Mouse (Mus musculus) c-Kit-positive CD71-negative TER-119-negative erythroid progenitor cells, embryonic 14.5 days (primary cell): Measurements from ENCODE around the gene Hsd17b2.

Experiments
- DNase-seq: peaks from one replicate; pipeline ENCODE4 v3.0.0-alpha.2; 2013; ENCODE audit warnings: low read depth

Hsd17b2 gene

DNA sequence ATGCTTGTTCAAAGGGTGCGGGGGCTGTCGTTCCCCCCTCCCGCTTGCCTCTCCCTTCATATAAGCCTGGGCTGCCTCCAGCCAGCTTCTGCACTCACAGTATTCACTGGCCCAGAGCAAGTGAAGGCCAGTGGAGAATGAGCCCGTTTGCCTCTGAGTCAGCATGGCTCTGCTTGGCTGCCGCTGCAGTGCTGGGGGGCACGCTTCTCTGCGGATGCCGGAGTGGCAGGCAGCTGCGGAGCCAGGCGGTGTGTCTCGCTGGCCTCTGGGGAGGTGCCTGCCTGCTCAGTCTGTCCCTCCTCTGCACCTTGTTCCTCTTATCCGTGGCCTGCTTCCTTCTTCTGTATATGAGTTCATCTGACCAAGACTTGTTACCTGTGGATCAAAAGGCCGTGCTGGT, at the start of gene Hsd17b2:
Hsd17b2 (plus strand) TSS at position 46 of the 400 bp plus-strand sequence.
- no peak for DNase-seq

GRCm38 (mm10) chr8:117652318-117652717, 49.4 kb upstream of the Hsd17b2 start:
- no peak for DNase-seq

GRCm38 (mm10) chr8:117658990-117659389, 42.7 kb upstream of the Hsd17b2 start:
- DNase-seq, result no peak

DNA sequence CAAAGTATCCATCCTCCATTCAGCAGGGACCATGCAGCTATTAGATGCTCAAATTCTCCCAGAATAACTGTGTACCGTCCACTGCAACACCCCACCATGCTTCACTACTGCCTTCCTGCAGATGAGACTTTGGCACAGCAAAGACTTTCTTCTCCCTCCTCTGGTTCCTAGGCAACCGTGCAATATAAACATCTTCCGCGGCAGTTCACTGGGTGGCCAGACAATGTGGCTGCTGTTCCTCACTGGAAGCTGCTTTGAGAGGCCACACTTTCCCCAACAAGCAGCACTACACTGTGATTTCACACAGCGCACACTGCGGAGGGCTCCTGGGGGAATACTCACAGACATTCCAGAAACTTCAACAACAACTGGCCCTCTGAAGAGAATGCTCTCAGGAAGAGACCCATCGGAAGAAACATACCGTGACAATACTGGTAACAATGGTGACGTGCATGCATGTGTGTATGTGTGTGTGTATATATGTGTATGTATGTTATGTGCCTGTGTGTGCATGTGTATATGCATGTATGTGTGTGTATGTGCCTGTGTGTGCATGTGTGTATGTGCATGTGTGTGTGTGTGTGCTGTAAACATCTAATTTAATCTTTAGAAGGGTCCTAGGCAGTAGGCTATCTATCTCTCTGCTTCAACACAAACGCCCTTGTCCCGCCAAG, 41.2 kb upstream of the Hsd17b2 start:
- DNase-seq, result no peak

DNA sequence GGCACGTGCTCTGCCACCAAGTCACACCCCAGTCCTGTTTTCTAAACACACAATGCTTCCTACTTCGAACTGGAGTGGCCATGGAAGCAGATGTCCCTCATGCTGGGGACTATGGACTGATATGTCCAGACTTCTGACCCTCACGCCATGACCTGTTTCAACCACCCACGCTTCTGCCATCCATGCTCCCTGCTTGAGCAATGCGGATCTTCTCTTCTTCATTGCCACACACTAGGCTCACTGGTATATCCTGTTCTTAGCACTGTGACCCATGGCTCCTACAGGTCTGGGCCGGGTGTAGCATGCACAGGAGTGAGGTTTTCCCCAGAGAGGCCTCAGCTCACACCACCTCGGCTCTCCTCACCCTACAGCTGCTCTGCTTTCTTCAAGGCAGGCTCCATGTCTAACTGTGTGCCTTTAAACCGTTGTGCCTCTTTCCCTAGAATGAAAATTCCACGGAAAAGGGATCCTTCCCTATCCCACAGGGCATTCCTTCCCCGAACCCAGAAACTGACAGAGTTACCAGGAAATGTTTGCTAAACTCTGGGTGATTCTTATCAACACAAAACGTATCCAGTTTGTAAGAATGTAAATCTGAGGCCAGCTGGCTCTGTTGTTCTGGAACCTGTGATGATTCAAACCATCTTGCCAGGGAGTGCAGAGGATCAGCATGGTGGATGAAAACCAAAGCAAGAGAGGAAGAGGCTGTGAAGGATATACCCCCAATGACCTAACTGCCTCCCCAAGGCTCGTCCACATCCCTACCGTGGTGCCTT, 34.2 kb upstream of the Hsd17b2 start:
- no peak for DNase-seq

GRCm38 (mm10) chr8:117670461-117670860, 31.2 kb upstream of the Hsd17b2 start:
- DNase-seq, result no peak

DNA sequence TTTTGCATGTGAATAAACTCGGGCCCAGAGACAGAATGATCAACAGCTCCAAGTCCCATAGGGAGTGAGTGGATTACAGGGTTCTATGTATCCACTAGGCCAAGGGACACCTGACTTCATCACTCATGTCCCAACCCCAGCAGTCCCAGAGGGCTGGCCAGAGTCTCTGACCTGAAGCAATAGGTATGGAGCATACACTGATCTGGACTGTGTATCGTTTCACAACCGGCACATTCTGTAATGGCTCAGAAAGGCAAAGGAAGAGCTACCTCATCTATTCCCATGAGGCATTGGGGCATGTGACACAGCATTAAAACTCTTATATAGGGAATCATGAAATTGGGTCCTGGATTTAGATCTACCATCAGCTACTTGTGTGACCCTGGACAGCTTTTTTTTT, 29.1 kb upstream of the Hsd17b2 start:
- DNase-seq, result no peak

DNA sequence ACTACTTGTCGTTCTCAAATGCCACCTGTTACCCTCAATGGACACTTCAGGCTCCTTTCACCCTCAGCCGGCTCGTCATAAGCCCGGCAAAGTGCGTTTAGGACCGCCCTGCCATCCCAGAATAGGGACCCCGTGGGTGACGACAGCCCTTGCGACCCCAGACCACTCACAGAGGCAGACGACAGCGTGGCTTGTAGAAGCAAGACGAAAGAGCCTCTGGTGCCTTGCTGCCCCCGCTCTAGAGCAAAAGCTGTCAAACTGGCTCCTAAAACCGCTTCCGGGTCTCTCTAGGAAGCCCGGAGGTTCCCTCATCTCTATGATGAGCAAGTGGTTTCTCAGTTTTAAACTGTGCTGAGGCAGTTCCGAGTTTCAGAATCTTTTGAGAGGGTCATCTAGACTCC, 28.3 kb upstream of the Hsd17b2 start, which contains the start of gene Sdr42e1:
Sdr42e1 (minus strand) TSS at position 260 of the 401 bp plus-strand sequence.
- peak; percentile 35 for DNase-seq

- no peak for DNase-seq
Measured at GRCm38 (mm10) chr8:117675171-117675570, 26.5 kb upstream of the Hsd17b2 start.

- DNase-seq, result no peak
Measured at GRCm38 (mm10) chr8:117676460-117676859, 25.2 kb upstream of the Hsd17b2 start.

DNA sequence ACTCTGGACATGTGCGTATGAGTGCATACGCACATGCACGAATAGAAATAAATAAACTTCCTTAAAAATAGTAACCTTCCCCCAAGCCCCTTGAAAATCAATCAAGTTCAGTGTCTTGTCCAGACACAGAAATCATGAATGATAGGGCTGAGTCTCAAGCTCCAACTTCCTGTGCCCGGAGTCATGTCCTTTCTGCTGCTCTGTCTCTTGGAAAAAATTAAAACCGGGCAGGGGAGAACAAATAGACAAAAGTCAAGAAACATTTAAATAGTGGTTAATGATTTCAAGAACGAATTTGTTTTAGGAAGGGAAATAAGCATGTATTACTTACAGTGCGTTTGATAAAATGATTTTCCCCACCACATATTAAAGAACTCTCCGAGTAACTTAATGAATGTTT, 24.7 kb upstream of the Hsd17b2 start:
- no peak for DNase-seq

DNA sequence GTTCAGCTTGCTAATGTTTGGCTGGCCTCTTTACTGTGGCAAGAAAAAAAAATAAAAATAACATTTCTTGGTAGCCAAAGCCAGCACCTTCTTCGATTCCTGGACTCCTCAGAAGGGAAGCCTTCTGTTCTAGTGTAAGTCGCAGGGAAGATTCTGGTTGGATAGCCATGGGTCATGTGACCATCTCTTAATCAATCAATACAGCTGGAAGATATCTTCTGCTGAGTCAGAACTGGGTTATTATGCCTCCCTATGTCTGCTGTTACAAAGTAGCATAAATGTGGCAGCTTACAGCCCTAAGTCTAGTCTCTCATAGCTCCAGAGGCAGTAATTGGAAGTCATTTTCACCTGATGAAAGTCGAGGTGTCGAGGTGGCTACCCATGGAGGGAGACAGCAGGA, 23.1 kb upstream of the Hsd17b2 start:
- DNase-seq, result no peak

DNA sequence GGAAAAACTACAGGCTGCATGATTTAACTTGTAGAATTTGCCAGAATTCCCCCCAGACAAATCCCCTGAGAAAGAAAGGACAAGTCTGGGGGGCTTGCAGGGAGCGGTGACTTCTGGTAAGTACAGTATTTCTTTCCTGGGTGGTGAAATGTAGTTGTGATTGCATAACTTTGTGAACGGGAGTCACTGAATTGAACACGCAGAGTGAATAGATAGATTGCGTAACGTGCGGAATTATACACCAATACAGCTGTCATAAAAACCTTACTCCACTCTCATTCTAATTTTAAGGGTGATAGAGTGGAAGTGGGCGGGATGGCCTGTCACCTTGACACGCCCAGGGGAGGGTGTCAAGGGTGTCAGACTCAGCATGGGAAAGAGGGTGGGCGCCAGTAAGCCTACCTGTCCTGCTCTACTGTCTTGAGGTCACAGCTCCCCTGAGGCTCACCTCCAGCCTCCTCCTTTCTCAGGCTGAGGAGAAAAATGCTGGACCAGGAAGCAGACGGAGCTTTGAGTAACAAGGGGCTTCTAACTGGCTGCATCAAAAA, 17.7 kb upstream of the Hsd17b2 start:
- DNase-seq, result no peak

- no peak for DNase-seq
Measured at GRCm38 (mm10) chr8:117684504-117684903, 17.2 kb upstream of the Hsd17b2 start.

GRCm38 (mm10) chr8:117687890-117688289, 13.8 kb upstream of the Hsd17b2 start:
- no peak for DNase-seq

GRCm38 (mm10) chr8:117692131-117692530, 9.6 kb upstream of the Hsd17b2 start:
- DNase-seq, result no peak

DNA sequence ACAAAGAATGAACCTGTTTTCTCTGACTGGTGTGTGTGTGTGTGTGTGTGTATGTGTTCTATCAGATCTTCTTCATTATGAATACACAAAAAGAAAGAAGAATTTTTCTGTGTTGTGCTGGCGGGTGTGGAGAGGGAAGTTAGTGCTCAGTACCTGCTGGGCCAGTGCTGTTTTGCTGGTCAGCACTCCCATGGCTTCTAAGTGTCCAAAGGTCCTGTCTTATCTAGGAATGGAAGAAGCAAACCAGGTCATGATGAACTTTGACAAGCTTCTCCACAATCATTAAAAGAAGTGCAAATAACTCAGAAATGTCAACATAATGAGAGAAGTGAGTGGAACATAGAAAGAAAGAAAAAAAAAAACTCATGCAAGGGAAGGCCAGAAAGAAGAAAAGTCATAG, 6.1 kb upstream of the Hsd17b2 start:
- DNase-seq, result no peak

GRCm38 (mm10) chr8:117697248-117697647, 4.5 kb upstream of the Hsd17b2 start:
- DNase-seq, result no peak

DNA sequence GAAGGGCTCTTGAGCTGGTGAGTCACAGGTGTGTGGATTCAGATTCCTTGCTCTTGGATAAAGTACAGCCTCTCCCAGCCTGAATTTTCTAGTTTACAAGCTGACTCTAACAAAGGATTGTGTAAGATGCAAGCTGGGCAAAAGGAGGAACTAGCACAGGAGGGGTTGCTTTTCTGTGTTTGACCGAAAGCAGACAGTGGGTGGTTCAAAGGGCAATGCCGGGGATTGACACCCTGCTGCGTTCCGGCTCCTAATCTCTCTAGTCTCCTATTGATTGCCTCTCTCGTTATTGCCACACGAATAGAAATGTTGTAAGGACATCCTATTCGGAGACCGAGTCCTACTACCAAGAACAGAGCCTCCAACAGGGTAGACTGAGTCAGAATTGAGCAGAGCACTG, 1.0 kb upstream of the Hsd17b2 start:
- no peak for DNase-seq

GRCm38 (mm10) chr8:117701246-117701645, 458 bp upstream of the Hsd17b2 start:
- no peak for DNase-seq

DNA sequence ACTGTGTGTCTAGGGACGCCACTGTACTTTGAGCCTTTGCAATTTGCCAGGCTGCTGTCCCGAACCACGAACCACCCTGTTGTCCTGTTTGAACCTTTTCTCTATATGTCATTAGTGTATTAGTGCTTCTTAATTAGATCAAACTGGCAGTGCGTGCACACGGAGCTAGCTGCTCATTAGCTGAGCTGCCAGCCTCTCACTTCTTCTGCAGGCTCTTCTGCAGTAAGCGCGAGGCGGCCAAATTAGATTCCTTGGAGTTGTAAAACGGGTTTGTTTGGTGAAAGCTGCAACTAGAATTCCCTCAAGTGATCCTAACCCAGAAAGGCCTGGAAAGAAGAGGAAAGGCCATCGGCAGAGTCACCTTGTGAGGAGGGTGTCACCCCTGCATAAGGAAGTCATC, 997 bp downstream of the Hsd17b2 start:
- DNase-seq, result no peak

- DNase-seq, result no peak
Measured at GRCm38 (mm10) chr8:117706141-117706540, 4.4 kb downstream of the Hsd17b2 start.

DNA sequence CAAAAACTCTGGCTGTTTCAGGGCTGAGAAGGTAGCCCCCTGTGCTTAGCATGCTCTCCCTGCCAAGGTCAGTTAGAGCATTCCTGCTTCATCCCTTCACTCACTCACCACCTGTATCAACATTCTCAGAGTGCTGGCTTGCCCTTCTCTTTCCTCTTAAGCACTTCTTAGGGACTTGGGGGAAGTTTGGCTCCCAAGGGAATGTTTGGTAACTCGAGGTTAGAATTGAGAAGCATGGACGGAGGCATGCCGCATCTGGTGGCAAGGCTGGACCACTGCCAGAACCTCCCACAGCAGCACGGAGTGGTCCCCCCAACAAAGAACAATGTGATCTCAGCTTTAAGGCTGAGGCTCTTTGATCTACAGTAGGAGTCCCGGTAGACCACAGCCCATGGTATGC, 10.5 kb downstream of the Hsd17b2 start:
- DNase-seq, result no peak
